Mouse (Mus musculus) T-cell, adult 2 months (primary cell): ENCODE data around the gene Proz.
"Not testable (repeated sequence)": the region's sequence is repeated elsewhere in the genome, so short reads cannot be mapped to it uniquely, and the experiment has no call there.

Source experiments
- DNase-seq: peaks from one replicate; pipeline ENCODE4 v3.0.0; 2022; ENCODE audit warnings: low spot score

Gene Proz

DNA sequence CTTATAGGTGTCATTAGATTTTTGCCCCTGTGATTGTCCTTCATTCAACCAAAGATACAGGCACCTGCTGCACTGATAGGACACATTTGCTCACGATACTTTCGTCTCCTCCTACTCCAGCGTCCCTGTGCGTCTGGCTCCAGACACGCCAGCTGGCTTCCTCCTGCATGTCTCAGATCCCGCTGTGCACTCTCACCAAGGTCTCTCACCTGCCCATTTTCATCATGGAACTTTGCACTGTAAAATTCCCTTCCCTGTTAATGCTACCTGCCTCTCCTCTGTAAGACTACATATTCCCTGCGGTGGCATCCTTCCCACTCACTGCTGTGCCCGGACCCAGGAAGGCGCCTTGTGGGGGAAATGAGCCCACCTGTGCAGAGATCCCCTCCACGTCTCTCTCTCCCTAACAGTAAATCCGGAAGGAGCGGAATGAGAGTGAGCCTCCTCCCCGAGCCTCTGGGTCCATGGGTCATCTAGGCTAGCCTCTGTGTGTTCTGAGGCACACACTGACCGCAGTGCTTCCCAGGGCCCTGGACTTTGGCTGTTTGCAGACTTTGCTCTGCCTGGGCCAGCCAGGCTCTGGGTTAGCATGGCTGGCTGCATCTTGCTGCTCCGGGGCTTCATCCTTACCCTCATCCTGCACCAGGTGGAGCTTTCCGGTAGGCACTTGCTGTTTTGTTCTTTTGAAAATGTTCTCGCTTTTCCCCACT, at the start of gene Proz:
Proz (plus strand) TSS at position 474 of the 710 bp plus-strand sequence.
- DNase-seq = no peak

DNA sequence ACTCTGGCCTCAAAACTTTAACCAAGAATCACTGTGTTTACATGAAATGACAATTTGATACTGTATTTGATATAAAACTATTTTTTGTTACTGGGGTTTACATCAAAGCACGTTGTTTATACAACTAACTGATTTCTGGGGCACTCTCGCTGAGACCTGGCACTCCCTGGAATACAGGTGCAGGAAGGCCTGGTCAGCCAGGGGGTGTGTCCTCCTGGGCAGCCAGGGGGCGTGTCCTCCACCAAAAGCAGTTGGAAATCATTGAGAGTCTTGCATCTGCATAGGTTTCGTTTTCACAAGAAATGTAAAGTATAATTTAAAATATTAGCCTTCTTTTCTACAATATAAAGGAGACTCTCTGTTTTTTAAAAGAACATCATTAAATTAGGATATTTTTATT, 41.2 kb upstream of the Proz start:
- DNase-seq = no peak

DNA sequence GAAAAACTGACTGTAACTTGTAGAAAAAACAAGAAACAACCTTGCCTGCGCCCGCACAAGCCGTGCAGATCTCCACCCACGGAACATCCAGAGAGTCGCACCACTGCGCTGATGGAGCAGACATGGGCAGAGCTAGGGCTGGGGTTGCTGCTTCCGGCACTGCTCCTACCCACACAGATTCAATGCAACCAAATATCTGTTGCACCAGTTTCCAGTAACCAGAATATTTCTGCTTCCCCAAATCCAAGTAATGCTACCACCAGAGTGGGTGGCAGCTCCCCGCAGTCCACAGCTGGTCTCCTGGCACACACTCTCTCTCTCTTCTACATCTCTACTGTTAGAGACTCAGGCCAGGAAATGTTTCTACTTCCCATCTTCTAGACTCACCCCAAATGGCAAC, 38.9 kb upstream of the Proz start:
- no peak for DNase-seq

DNA sequence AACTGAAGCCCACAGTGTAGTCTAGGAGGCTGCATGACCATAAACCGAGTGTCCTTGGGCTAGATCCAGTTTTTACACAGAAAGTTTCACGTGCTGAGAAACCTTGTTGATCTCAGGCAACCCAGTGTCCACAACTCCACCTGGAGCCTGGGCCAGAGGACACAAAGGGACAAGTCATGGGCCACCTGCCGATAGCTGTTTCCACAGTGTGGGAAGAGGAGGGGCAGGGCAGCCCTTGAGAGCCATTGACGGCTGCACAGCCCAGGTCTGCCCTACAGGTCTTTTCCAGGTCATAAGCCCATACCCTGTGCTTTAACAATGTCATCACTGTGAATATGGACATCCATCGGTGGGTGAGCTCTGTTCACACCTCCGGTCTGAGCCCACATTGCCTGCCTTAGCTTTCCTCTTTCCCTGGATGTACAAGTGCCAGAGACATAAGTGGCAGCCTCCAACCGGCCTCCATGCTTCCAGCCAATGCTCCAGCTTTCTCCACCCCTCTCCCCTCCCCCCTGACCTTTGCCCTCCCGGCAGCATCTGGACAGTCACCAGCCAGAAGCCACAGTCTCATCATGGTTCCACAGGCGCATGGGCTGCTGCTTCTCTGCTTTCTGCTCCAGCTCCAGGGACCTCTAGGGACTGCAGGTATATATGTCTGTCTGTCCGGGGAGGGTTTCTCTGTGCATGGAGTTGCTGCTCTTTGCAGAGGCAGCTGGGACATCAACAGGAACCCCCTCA, 35.1 kb upstream of the Proz start, which contains the start of gene F7:
F7 (plus strand) TSS at position 548 of the 738 bp plus-strand sequence.
- no peak for DNase-seq

DNA sequence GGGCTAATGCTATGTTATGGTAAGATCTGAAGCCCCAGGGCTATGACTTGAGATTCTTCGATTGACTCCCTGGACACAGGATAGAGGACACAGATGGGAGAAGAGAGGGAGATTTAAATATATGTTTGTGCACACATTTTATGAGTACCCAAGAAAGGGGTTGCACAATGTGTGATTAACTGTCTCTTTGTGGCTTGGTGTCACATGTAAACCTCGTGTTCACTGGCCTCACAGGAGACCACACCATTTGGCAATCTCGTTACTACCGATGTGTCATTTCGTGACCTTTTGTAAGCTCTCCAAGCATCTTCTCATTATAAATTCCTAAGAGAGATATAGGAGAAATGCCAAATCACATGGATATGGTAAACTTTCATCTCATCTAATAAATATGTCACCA, 33.1 kb upstream of the Proz start:
- no peak for DNase-seq

DNA sequence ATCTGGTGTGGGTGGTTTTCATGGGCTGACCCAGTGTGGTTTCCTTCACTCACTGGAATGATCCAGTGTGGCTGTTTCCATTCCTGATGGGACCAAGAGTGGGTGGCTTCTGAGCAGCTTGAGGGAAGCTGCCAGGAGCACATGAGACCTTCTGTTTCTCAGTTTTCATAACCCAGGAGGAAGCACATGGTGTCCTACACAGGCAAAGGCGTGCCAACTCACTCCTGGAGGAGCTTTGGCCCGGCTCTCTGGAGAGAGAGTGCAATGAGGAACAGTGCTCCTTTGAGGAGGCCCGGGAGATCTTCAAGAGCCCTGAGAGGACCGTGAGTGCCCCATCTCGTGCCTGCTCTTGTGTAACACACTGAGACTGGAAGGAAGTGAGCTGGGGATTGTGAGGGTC, 32.2 kb upstream of the Proz start:
- no peak for DNase-seq

DNA sequence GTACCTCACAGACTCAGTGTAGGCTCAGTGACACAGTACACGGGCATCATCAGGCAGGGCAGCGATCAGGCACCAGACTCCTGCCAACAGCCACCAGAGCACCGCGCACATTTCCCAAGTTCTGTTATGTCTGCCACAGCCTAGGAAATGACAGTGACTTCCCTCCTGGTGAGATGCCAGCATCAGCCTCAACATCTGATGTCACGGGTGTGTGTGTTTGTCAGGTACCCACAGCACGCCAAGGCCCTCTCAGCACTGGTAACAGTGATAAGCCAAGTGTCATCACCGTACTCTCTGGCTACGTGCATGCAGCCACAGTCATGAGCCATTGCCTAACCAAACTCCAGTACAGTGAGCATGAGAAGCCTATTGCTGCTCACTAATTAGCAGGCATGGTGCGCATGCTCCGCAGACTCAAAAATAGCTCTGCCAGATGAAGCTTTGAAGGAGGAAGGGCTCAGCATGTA, 24.3 kb upstream of the Proz start:
- no peak for DNase-seq

DNA sequence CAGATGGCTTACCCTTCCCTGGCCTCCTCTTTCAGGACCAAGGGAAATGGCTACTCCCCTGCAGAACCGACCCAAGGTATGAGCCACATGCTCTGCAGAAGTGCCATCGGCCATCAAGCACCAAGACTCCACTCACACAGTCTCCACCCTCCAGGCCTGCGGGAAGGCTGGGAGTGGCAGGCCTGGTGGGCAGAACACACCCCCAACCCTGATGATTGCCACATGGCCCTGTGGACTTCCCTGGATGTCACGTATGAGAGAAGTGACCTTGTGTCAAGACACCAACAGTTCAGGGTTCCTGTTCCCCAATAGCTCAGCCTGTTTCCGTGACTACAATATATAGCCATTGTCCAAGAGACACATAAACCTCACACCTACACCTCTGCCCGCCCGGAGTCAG, 23.7 kb upstream of the Proz start, which contains the start of gene F10:
F10 (plus strand) TSS at position 294 of the 400 bp plus-strand sequence.
- DNase-seq = no peak

DNA sequence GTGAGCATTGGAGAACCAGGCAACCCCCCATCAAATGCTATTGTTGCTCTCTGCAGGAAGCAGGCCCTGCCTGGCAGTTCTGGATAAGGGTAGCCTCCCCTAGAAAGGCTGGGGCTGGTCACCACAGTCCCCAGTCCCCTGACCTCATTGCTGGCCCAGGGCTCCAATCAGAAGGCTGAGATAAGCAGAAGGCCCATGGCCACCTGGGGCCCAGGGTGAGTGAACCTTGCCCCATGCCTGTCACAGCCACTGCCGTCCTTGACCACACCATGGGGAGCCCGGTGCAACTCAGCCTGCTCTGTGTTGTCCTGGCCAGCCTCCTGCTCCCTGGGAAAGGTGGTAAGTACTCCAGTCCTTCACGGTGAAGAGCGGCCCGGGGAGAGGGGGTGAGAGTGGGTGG, 23.1 kb upstream of the Proz start:
- DNase-seq = no peak

DNA sequence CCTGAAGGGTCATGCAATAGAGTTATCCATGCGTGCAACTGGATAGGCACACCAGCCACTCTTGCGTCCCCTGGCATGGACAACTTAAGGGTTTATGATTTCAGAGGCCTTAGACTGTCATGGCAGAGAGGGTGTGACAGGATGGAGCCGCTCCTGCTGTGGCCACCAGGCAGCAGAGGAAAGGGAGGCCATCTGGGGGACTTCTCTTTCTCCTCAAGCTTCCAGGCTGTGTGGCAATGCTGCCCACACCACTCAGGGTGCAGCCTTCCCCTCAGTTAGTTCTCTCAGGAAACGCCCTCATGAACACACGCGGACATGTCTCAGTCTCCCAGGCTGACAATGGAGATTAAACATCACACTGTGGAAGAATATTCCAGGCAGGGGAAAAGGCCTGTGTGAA, 21.7 kb upstream of the Proz start:
- no peak for DNase-seq

DNA sequence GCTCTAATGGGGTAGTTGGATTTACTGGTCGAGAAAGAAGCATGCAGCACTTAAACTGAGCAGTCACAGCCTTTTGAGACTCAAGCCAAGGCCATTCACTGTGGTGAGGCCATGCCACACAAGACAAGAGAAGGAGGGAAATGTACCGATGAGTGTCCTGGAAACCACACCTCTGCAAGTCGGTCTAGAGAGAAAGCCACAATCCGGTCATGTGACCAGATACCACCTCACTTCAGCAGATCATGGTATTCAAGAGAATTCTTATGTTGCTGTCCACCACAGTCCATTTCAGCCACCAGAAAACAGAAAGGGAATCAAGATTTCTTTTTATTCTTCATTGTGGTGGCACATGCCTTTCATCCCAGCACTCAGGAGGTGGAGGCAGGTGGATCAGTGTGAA, 19.3 kb upstream of the Proz start:
- DNase-seq = no peak

DNA sequence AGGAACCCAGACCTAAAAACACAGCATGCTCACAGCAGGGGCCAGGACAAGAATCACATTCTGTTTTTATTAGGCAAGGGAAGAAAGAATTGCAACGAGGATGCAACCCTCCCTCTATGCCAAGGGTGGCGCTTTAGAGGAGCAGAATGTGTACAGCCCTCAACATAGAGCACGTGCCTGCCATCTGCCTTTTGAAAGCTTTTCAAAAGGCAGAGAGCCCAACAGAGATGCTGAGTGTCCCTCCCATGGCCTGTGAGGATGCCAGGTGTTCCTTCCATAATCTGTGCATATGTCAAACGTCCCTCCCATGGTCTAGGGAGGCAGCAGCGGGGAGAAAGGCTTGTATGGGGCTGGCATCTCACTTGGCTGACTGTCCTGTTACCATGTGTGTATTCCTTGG, 13.1 kb upstream of the Proz start:
- DNase-seq = no peak

DNA sequence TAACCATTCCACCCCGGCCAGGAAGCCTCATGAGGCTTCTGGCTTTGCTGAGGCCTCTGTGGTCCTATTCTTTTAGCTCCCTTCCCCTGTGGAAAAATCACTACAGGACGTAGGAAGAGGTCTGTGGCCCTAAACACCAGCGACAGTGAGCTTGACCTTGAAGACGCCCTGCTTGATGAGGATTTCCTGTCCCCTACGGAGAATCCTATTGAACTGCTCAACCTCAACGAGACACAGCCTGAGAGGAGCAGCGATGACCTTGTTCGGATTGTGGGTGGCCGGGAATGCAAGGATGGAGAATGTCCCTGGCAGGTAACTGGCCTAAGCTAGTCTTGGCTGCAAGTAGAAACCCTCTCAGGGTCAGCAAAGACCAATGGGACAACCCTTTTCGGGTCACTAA, 10.2 kb upstream of the Proz start:
- DNase-seq = no peak

DNA sequence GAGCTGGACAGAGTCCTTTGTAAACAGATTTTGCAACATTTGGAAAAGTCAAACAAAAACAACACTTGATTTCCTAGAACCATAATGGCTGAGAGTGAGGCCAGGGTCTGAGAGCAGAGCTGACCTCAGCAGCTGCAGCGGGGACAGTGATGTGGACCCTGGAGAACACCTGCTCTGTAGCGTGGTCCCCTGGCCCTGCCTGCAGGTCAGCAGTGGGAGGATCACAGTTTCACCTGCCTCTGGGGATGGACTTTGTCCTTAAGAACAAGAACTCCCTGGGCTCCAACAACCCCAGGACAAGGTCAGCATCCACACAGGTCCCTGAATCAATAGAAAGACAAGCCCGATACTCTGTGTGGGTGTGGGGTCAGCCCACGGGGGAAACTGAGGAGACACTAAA, 3.4 kb upstream of the Proz start:
- DNase-seq = no peak

DNA sequence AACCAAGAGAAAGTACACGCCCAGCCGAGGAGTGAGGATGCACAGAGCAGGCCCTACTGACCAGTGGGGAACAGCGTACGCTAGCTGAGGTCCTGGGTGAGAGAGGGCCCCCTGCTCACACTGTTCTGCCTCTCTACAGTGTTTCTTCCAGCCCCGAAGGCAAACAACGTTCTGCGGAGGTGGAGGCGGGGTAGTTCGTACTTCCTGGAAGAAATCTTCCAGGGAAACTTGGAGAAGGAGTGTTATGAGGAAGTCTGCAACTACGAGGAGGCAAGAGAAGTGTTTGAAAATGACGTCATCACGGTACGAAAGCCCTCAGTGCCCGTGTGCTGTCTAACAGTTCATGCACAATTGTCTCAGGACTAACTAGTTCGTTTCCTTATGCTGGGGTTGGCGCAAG, 2.4 kb downstream of the Proz start:
- no peak for DNase-seq

DNA sequence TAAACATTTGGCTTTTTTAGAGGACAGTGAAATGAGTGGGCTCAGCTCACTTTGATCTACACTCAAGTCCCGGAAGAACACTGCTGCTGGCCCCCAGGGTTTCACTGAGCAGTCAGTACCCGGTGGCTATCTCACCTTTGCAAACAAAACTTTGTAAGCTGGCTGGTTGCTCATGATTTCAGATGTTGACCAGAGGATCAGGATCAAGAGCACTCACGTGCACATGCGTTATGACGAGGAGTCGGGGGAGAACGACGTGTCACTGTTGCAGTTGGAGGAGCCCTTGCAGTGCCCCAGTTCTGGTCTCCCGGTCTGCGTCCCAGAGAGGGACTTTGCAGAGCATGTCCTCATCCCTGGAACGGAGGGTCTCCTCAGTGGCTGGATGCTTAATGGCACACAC, 12.5 kb downstream of the Proz start:
- DNase-seq = no peak

DNA sequence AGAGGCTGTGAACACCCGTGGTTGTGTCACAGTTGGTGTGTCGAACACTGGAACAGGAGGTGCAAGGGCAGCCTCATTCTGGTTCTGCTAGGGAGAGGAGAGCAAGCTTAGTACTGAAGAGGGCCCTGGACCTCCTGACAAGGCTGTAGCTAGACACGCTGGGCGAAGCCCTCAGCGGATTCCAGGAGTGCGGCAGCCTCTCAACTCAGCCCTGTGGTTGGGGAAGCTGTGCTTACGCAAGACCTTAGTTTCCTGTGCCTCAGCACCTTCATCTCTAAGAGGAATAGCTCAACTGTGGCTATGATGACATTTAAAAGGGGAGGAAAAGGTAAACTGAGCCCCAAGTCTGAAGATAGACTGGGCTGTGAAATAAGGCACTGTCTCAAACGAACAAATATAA, 14.3 kb downstream of the Proz start:
- no peak for DNase-seq

DNA sequence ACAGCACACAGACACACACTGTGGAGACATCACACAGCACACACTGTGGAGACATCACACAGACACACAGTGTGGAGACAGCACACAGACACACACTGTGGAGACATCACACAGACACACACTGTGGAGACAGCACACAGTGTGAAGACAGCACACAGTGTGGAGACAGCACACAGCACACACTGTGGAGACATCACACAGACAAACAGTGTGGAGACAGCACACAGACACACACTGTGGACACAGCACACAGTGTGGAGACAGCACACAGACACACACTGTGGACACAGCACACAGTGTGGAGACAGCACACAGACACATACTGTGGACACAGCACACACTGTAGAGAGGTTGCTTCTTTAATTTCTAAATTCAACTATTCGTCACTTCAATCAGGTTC, 14.9 kb downstream of the Proz start:
- DNase-seq = not testable (repeated sequence)

DNA sequence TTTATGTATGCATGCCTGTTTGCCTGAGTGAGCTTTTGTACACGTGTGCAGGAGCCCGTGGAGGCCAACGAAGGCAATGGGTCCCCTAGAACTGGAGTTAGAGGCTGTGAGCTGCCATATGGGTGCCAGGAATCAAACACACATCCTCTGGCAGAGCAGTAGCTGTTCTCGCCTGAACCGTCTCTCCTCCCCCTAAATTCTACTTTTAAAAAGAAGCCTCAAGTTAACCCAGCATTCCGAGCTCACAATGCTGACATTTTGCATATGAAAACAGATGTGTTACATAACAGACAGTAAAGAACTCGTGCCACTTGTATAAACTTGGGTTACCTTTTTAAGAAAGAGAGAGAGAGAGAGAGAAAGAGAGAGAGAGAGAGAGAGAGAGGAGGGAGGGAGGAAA, 16.8 kb downstream of the Proz start:
- no peak for DNase-seq

DNA sequence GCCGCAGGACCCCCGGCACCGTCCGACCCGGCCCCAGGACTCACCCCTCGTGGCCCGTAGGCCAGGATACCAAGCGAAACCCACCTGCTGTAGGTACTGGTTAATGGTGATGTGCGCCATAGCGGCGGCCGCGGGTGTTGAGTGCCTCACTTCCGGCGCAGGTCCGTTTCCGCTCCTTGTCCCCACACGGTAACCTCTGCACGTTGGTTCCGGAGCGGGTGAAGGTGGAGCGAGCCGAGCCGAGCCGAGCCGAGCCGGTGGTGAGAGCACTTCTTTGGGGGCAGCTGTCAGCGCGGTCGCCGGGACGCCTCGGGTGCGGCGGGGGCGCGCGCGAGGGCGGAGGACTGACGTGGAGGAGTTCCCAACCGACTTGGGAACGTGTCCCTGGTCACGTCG, 44.0 kb downstream of the Proz start:
- DNase-seq = peak; percentile 87

DNA sequence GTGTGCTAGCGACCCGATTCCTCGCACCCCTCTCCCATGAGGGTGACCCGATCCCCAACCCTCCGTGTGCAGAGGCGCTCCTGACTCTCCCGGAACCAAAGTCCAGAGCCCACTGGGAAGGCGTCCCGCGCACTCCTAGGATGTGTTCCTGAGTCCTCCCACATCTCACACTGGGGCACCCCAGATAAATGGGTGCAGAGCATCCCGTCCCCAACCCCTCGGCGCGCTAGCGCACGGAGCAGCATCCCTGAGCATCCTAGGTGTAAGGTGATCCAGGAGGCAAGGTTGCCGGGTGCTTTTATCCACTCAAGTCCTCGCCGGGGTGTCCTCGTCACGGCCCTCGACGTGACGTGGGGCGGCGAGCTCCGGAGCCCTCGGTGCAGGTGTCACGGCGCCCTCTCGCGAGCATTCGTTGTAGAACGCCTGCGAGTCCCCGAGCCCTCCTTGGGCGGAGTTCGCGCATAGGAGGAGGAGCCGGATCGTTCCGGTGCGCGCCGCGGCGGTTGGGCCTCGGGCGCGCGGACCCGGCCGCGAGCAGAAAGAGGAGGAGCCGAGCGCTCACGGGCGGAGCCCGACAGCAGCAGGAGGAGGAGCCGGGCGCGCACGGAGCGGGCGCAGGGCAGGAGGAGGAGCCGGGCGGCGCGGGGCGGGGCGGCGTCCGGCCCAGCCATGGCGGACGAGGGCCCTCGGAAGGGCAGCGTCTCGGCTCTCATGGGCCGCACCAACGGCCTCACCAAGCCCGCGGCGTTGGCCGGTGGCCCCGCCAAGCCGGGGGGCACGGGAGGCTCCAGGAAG, 44.6 kb downstream of the Proz start, which contains the start of the genes Pcid2 and Cul4a:
Pcid2 (minus strand) TSS at position 373 of the 795 bp plus-strand sequence.
Cul4a (plus strand) TSS at position 535 of the 795 bp plus-strand sequence.
- peak; percentile 98 for DNase-seq

DNA sequence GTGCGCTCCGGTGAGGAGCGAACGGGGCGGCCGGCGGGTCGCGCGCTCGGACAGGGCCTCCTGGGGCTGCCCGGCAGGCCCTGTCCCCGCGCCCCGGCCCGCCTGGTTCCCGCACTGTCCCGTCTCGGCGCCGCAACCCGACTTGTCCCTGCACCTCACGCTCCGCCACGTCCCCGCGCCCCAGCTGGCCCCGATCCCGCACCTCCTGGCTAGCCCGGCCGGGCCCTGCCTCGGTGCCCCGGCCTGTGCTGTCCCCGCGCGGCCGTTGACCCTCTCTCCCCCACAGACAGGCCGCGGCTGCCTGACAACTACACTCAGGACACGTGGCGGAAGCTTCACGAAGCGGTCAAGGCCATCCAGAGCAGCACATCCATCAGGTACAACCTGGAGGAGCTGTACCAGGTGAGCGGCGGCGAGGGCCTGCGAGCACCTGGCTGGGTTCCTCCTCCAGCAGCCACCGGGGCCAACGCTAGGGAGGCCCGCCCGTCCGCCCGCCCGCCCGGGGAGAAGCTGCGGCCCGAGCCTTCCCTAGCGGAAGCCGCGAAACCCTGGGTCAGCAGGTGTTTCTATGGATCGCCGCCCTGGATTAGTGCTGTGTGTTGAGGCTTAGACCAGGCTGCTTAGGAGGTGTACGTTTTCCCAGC, 45.3 kb downstream of the Proz start:
- DNase-seq = peak; percentile 34
